Comparison of ENCODE assay signal across 7 mouse cellular contexts in the genomic region with DNA sequence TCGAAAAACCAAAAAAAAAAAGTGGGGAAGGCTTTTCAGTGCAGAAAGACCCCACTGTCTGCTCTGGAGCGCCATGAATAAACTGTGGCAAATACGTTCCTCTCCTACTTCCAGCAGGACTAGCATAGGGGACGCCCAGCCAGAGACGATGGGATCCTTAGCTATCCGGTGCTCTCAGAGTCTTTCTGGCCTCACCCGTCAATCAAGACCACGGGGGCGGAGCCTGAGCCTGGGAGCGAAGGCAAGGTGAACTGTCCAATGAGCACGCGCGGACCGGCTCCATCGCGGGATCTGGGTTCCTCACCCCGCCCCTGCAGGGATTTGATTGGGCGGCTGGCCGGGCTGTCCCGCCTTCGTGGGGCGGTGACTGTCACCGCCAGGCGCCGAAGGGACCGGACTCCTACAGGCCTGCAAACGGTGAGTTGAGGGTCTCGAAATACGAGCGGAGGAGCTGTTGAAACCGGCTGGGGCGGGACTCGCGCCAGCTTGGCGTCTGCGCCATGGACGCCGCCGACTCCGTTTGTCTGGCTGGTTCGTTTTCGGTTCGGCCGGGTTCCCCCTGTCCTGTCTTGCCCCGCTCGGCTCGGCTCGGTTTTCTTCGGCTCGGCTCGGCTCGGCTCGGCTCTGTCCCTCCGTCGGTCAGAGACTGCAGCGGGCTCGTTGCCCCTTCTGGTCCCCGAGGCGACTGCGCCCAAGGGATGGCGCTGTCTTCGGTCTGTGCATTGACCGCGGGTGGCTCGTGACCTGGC. TPM values are rescaled to one million over a fixed set of nuclear protein-coding genes. Genes with fewer than 3 reads are reported as not detected.
A peak's percentile ranks its signal among the peaks of the same experiment; 100 is the strongest.
DNase-seq lines count a peak whose midpoint lies in the region; ATAC-seq lines count a peak whose summit lies in the region.

A gene (plus strand): TSS at position 350 of the 749 bp plus-strand sequence.

- H3K4me2 ChIP-seq in midbrain, embryonic 13.5 days (replicated peaks), result peak within 1 kb of the TSS; percentile 66

- peak within 1 kb of the TSS; percentile 69 for H3K4me3 ChIP-seq in embryonic facial prominence, embryonic 10.5 days
- peak within 1 kb of the TSS; percentile 69 for H3K4me3 ChIP-seq in limb, embryonic 10.5 days
- H3K4me3 ChIP-seq in midbrain, embryonic 13.5 days (replicated peaks), result peak within 1 kb of the TSS; percentile 57

- peaks cover 17% of the 10 kb centered on the region for H3K4me1 ChIP-seq in embryonic facial prominence, embryonic 10.5 days
- peaks cover 18% of the 10 kb centered on the region for H3K4me1 ChIP-seq in limb, embryonic 10.5 days
- peaks cover 19% of the 10 kb centered on the region for H3K4me1 ChIP-seq in midbrain, embryonic 13.5 days (replicated peaks)

- no peaks in the 10 kb centered on the region for H3K9me3 ChIP-seq in embryonic facial prominence, embryonic 10.5 days
- H3K9me3 ChIP-seq in limb, embryonic 10.5 days (replicated peaks), result no peaks in the 10 kb centered on the region
- no peaks in the 10 kb centered on the region for H3K9me3 ChIP-seq in midbrain, embryonic 13.5 days

- H3K9ac ChIP-seq in midbrain, embryonic 13.5 days (replicated peaks), result peak within 1 kb of the TSS; percentile 89

- DNase-seq in adrenal gland, postnatal 10 days, result peak; percentile 99
- DNase-seq in embryonic facial prominence, embryonic 10.5 days (ENCODE audit: low spot score), result peak; percentile 99
- DNase-seq in kidney, adult 11 months, result peak; percentile 98
- DNase-seq in limb, embryonic 10.5 days (ENCODE audit: low spot score), result peak; percentile 98
- peak; percentile 99 for DNase-seq in spleen, adult 12 weeks (ENCODE audit: low spot score)

- peak within 1 kb of the TSS; percentile 87 for H3K27ac ChIP-seq in embryonic facial prominence, embryonic 10.5 days (replicated peaks)
- peak within 1 kb of the TSS; percentile 90 for H3K27ac ChIP-seq in limb, embryonic 10.5 days
- peak within 1 kb of the TSS; percentile 90 for H3K27ac ChIP-seq in midbrain, embryonic 13.5 days

- peaks cover 10% of the 10 kb centered on the region for H3K36me3 ChIP-seq in embryonic facial prominence, embryonic 10.5 days (replicated peaks)
- H3K36me3 ChIP-seq in limb, embryonic 10.5 days, result peaks cover 10% of the 10 kb centered on the region
- H3K36me3 ChIP-seq in midbrain, embryonic 13.5 days, result no peaks in the 10 kb centered on the region

- under 1% methylated on average over 65 of the region's 65 CpGs for WGBS in embryonic facial prominence, embryonic 10.5 days
- WGBS in limb, embryonic 10.5 days, result under 1% methylated on average over 65 of the region's 65 CpGs
- under 1% methylated on average over 65 of the region's 65 CpGs for WGBS in midbrain, embryonic 13.5 days

- peak; percentile 97 for ATAC-seq in granulocyte monocyte progenitor cell, adult 5-6 weeks (replicated peaks; ENCODE audit: poor library complexity, severe bottlenecking)
- peak; percentile 97 for ATAC-seq in midbrain, embryonic 13.5 days

- H3K27me3 ChIP-seq in embryonic facial prominence, embryonic 10.5 days (replicated peaks; ENCODE audit: low read depth, poor library complexity, severe bottlenecking), result peaks cover 13% of the 10 kb centered on the region
- peaks cover 16% of the 10 kb centered on the region for H3K27me3 ChIP-seq in limb, embryonic 10.5 days (ENCODE audit: low read depth, poor library complexity, severe bottlenecking)
- no peaks in the 10 kb centered on the region; the same call in 1 of the 2 replicates for H3K27me3 ChIP-seq in midbrain, embryonic 13.5 days

RNA-seq across cellular contexts. Expression of the gene that starts here (rescaled TPM):
- total RNA-seq in adrenal gland, postnatal 10 days (2021), result 10 to 100 TPM; 46.4 to 54.9 TPM
- polyA plus RNA-seq in embryonic facial prominence, embryonic 10.5 days (2016; fragmentation: Nextera tagmentation; extraction: Ambion mirVana), result 45.1 and 48.2 TPM in 2 replicates
- 17.3 and 28.7 TPM in 2 replicates for total RNA-seq in granulocyte monocyte progenitor cell, adult 5-6 weeks (2014; fragmentation: Nextera tagmentation)
- total RNA-seq in granulocyte monocyte progenitor cell, adult 5-6 weeks (2017), result 26.6 and 29.3 TPM in 2 replicates
- polyA plus RNA-seq in limb, embryonic 10.5 days (2016; fragmentation: Nextera tagmentation; extraction: Ambion mirVana), result 47.1 and 47.3 TPM in 2 replicates
- 79.4 and 88.3 TPM in 2 replicates for polyA plus RNA-seq in midbrain, embryonic 13.5 days (2015; fragmentation: Nextera tagmentation; extraction: Ambion mirVana)

Comparison
In these comparisons a context has a peak if more than half of its experiments do, and no peak if none do; other contexts are left out.
1. Peak in every context shown above with its lines: DNase-seq, ATAC-seq, H3K4me3 ChIP-seq and H3K27ac ChIP-seq.